Mouse (Mus musculus) embryonic stem cell, embryonic (primary cell): ENCODE measurements at regions not wholly inside any gene's neighbourhood (a gene's known extent, or its start where the extent isn't known, plus 50 kb on each side); places are given as distances from the start of the nearest gene placed in this dataset.
"Not testable (repeated sequence)": the region's sequence is repeated elsewhere in the genome, so short reads cannot be mapped to it uniquely, and the experiment has no call there.

Experiments used
- CTCF ChIA-PET, 4 experiments: fragments of 300-600 bp in 2 of 4; fragments of 350-600 bp in 2 of 4; sonication (Branson Sonifier 250); formaldehyde crosslinking; loops; one replicate each; lab custom pipeline; 2022; ENCODE audit warnings: inconsistent platforms in 2 of 4; lab: Charles Lee
- POLR2A ChIA-PET, 4 experiments: fragments of 300-600 bp in 2 of 4; fragments of 350-600 bp in 2 of 4; sonication (Branson Sonifier 250); formaldehyde crosslinking; loops; one replicate each; lab custom pipeline; 2022; ENCODE audit warnings: antibody characterized with exemption in 4 of 4, inconsistent platforms in 1 of 4; lab: Charles Lee

GRCm38 (mm10) chr6:79619991-79620390, 197.7 kb upstream of the Gm20594 start:
- ChIA-PET CTCF (interaction anchor here in 1 of 4 experiments (0.5 kb wide), 1 partner anchor 664 kb away, joined by 4 read pairs; no protein-coding TSS in a partner anchor), POLR2A (no interaction called here)

- POLR2A ChIA-PET, CTCF ChIA-PET: not testable (repeated sequence)
Measured at GRCm38 (mm10) chr6:79631683-79632082, 186.0 kb upstream of the Gm20594 start.

GRCm38 (mm10) chr6:79651286-79651685, 166.4 kb upstream of the Gm20594 start:
- POLR2A ChIA-PET = no interaction called here
- CTCF ChIA-PET = no interaction called here
